Mouse (Mus musculus) kidney, adult 2 months (tissue): Measurements from ENCODE around the gene Iba57.

Source experiments
- CTCF ChIP-seq: fragments of 200-500 bp; conservative IDR thresholded peaks from 2 replicates; pipeline ENCODE4 v1.5.1; 2011; ENCODE audit warnings: low read depth, mild to moderate bottlenecking, control low read depth, low read length, moderate library complexity, mixed read lengths; ENCODE audit not compliant: insufficient read depth, insufficient read length
- POLR2A ChIP-seq: fragments of 200-500 bp; IDR thresholded peaks from one replicate; pipeline ENCODE4 v1.6.1; 2011; ENCODE audit warnings: low read depth, low read length, control low read depth

- TF ChIP-seq CTCF (no peak), POLR2A (no peak)
These were observed 31.5 kb downstream of the Iba57 start for GRCm38 (mm10) chr11:59132065-59132464.
